Mouse (Mus musculus) hindbrain, embryonic 12.5 days (tissue): ENCODE results near the gene Scaf1. TPM values are rescaled to one million over a fixed set of nuclear protein-coding genes. Genes with fewer than 3 reads are reported as not detected.

Experiments used
- ATAC-seq: fragments of 200-750 bp; cut with Nextera tagmentation; 2 replicates; pipeline ENCODE4 v1.8.0; 2017; ENCODE audit warnings: moderate TSS enrichment; ENCODE audit not compliant: low FRiP score
- H3K27ac ChIP-seq: fragments of 300-500 bp; sonication (generic); 2 replicates; pipeline ENCODE4 v1.5.1; 2016; ENCODE audit warnings: mild to moderate bottlenecking
- H3K27me3 ChIP-seq: fragments of 300-500 bp; sonication (generic); 2 replicates; pipeline ENCODE4 v1.6.1; 2016; ENCODE audit warnings: mild to moderate bottlenecking
- H3K36me3 ChIP-seq: fragments of 300-500 bp; sonication (generic); 2 replicates; pipeline ENCODE4 v1.6.1; 2016; ENCODE audit warnings: mild to moderate bottlenecking
- H3K4me1 ChIP-seq: fragments of 300-500 bp; sonication (generic); 2 replicates; pipeline ENCODE4 v1.6.1; 2016
- H3K4me2 ChIP-seq: fragments of 300-500 bp; sonication (generic); replicated peaks from 2 replicates; pipeline ENCODE4 v1.6.1; 2016; ENCODE audit warnings: mild to moderate bottlenecking
- H3K4me3 ChIP-seq: fragments of 300-500 bp; sonication (generic); 2 replicates; pipeline ENCODE4 v1.5.1; 2016; ENCODE audit warnings: mild to moderate bottlenecking
- H3K9ac ChIP-seq: fragments of 300-500 bp; sonication (generic); 2 replicates; pipeline ENCODE4 v1.6.1; 2016; ENCODE audit warnings: mild to moderate bottlenecking, moderate library complexity
- H3K9me3 ChIP-seq: fragments of 300-500 bp; sonication (generic); replicated peaks from 2 replicates; pipeline ENCODE4 v1.6.1; 2016; ENCODE audit warnings: mild to moderate bottlenecking
- WGBS: fragments of 180-500 bp; shearing (Covaris S2); methylation state at CpG from one replicate; pipeline ENCODE4 v1.1.7; 2016; 5-methylcytosine and 5-hydroxymethylcytosine counted together
- microRNA-seq: library from miRNA; unstranded; fragments of <30 nt; microRNA quantifications from one replicate; pipeline ENCODE4, GENCODE M21; 2017
- polyA plus RNA-seq: library from polyadenylated mRNA; unstranded; fragments of >200 nt; fragmentation: Nextera tagmentation; extraction: Ambion mirVana; gene quantifications from 2 replicates; pipeline ENCODE4 v1.2.1, GENCODE M21; 2016

Scaf1 gene
- polyA plus RNA-seq, 1 experiment from 2014 or later: 50.6 TPM

DNA sequence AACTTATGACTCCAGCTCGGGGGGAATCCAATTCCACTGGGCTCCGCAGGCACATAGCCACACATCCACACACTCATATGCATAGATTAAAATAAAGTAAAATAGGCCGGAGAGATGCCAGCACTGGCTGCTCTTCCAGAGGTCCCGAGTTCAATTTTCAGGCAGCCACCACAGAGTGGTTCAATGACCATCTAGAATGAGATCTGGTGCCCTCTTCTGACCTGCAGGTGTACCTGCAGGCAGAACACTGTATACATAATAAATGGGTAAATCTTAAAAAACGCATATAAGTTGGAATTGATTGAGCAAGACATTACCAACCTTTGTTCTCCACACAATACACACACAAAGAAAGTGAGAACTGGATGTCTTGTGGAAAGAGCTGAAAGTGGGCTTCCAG, 60.5 kb downstream of the Scaf1 start:
- no peak overlapping the region for H3K9ac ChIP-seq

DNA sequence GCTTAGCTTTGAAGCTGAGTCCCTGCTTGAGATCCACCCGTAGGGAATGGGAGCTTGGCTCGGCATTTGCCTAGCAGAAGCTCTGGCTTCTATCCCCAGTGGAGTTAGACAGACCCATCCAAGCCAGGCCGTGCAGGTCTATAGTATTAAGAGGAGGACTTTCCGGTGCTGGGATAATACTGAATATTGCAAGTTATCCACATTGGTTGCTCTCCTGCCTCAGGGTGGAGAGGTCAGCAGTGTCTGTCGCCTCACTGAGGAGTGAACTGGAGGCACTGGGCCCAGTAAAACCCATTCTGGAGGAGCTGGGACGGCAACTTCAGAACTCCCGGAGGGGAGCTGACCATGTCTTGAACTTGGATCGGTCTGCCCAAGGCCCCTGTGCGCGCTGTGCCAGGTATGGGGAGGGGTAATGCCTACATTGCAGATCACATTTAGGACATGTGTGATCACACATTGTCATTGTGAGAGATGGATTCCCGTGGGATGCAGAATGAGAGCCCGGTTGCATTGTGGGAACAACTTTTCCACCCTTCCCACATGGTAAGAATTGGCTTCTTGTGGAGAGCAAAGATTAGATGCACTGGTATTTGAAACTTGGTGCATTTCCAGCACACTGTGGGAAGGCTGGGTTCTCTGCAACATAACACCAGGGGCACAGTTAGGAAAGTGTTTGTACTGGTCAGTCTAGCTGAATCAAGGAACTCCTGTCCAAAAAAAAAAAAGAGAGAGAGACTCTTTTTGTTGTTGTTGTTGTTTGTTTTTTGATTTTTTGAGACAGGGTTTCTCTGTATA, 61.9 kb downstream of the Scaf1 start:
- 81% methylated on average over 12 of the region's 12 CpGs for WGBS

More for the DNA sequence above, 60.5 kb downstream of the Scaf1 start:
- Histone ChIP-seq H3K27ac (no peak overlapping the region), H3K36me3 (peaks cover 16% of the 10 kb centered on the region), H3K27me3 (peaks cover 20% of the 10 kb centered on the region), H3K4me1 (peaks cover 14% of the 10 kb centered on the region; the same call in 1 of the 2 replicates), H3K4me2 (no peak overlapping the region), H3K4me3 (no peak overlapping the region), H3K9me3 (no peaks in the 10 kb centered on the region)
- 55% methylated on average over 5 of the region's 5 CpGs for WGBS
- no peak for ATAC-seq

DNA sequence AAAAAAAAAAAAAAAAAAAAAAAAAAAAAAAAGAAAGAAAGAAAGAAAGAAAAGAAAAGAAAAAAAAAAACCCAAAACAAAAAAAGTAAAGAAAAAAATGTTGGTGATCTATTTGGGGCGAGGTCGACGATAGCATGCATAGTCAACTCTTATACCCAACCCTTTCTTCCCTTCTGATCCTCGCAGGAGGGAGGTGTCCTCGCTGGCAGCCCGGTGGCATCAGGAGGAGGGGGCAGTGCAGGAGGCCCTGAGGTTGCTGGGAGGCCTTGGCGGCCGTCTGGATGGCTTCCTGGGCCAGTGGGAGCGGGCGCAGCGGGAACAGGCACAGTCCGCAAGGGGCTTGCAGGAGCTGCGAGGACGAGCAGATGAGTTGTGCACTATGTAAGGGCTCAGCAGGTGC, 62.6 kb downstream of the Scaf1 start:
- no peak overlapping the region for H3K9ac ChIP-seq
- peaks cover 14% of the 10 kb centered on the region; the same call in 1 of the 2 replicates for H3K4me1 ChIP-seq
- H3K9me3 ChIP-seq: no peaks in the 10 kb centered on the region
- H3K27ac ChIP-seq: no peak overlapping the region
- H3K4me2 ChIP-seq: no peak overlapping the region
- no peak overlapping the region for H3K4me3 ChIP-seq
- 58% methylated on average over 14 of the region's 14 CpGs for WGBS
- no peaks in the 10 kb centered on the region for H3K36me3 ChIP-seq
- ATAC-seq: no peak
- H3K27me3 ChIP-seq: peaks cover 36% of the 10 kb centered on the region

More for the DNA sequence above, 61.9 kb downstream of the Scaf1 start:
- Histone ChIP-seq H3K9ac (no peak overlapping the region), H3K4me2 (no peak overlapping the region), H3K4me1 (peaks cover 14% of the 10 kb centered on the region; the same call in 1 of the 2 replicates), H3K36me3 (0 out of 2 replicates have a peak, but pooled peaks cover 4% of the 10 kb centered on the region), H3K27me3 (peaks cover 33% of the 10 kb centered on the region), H3K9me3 (no peaks in the 10 kb centered on the region), H3K27ac (no peak overlapping the region), H3K4me3 (no peak overlapping the region)
- no peak for ATAC-seq

Small RNA genes within 50 kb of the gene (microRNA-seq; reads per million reads assigned to microRNA genes)
- gene Mir7054: 0.81 reads per million

Other genes with a start within 250 kb of the Scaf1 start
- gene Nup62, start 200.3 kb downstream of the Scaf1 start, polyA plus RNA-seq: 69.8 and 73.9 TPM in 2 replicates
- gene Il4i1, start 200.0 kb downstream of the Scaf1 start, polyA plus RNA-seq: 1.8 and 2.5 TPM in 2 replicates
- gene Atf5, start 199.7 kb downstream of the Scaf1 start, polyA plus RNA-seq: 3.9 and 4.6 TPM in 2 replicates
- 99.3 and 101 TPM in 2 replicates for gene Akt1s1, start 167.4 kb downstream of the Scaf1 start, polyA plus RNA-seq
- gene Tbc1d17, start 167.3 kb downstream of the Scaf1 start, polyA plus RNA-seq: 103 and 110 TPM in 2 replicates
- gene Pnkp, start 159.2 kb downstream of the Scaf1 start, polyA plus RNA-seq: 34.7 and 35.1 TPM in 2 replicates
- 606 and 662 TPM in 2 replicates for gene Ptov1, start 146.6 kb downstream of the Scaf1 start, polyA plus RNA-seq
- gene Med25, start 123.7 kb downstream of the Scaf1 start, polyA plus RNA-seq: 153 and 155 TPM in 2 replicates
- gene Fuz, start 120.3 kb downstream of the Scaf1 start, polyA plus RNA-seq: 19.1 and 22.7 TPM in 2 replicates
- gene Ap2a1, start 86.9 kb downstream of the Scaf1 start, polyA plus RNA-seq: 103 and 107 TPM in 2 replicates
- not detected in 2 replicates for gene Tsks, start 73.2 kb downstream of the Scaf1 start, polyA plus RNA-seq
- 42.8 and 44.2 TPM in 2 replicates for gene Cpt1c, start 41.5 kb downstream of the Scaf1 start, polyA plus RNA-seq
- gene Prmt1, start 29.8 kb downstream of the Scaf1 start, polyA plus RNA-seq: 551 and 566 TPM in 2 replicates
- gene Irf3, start 18.7 kb downstream of the Scaf1 start, polyA plus RNA-seq: 62.7 and 74.3 TPM in 2 replicates
- gene Bcl2l12, start 17.7 kb downstream of the Scaf1 start, polyA plus RNA-seq: 46.7 and 46.8 TPM in 2 replicates
- gene Rras, start 1.6 kb upstream of the Scaf1 start, polyA plus RNA-seq: 22.6 and 23.2 TPM in 2 replicates
- 10.9 and 14.0 TPM in 2 replicates for gene Prr12, start 36.5 kb upstream of the Scaf1 start, polyA plus RNA-seq
- gene Nosip, start 46.1 kb upstream of the Scaf1 start, polyA plus RNA-seq: 55.9 and 60.0 TPM in 2 replicates
- gene Prrg2, start 46.3 kb upstream of the Scaf1 start, polyA plus RNA-seq: 17.8 and 18.0 TPM in 2 replicates
- 177 and 180 TPM in 2 replicates for gene Rcn3, start 75.9 kb upstream of the Scaf1 start, polyA plus RNA-seq
- gene Fcgrt, start 87.5 kb upstream of the Scaf1 start, polyA plus RNA-seq: 20.2 and 21.0 TPM in 2 replicates
- 982 and 1,135 TPM in 2 replicates for gene Rps11, start 108.1 kb upstream of the Scaf1 start, polyA plus RNA-seq
- gene Rpl13a, start 112.4 kb upstream of the Scaf1 start, polyA plus RNA-seq: 977 and 1,019 TPM in 2 replicates
- 0.31 TPM in 1 of 2 replicates, not detected in the other for gene Gm45713, start 119.9 kb upstream of the Scaf1 start, polyA plus RNA-seq
- 0.52 and 1.6 TPM in 2 replicates for gene Flt3l, start 120.1 kb upstream of the Scaf1 start, polyA plus RNA-seq
- 90.3 and 91.0 TPM in 2 replicates for gene Pih1d1, start 137.9 kb upstream of the Scaf1 start, polyA plus RNA-seq
- 33.4 and 39.8 TPM in 2 replicates for gene Aldh16a1, start 138.2 kb upstream of the Scaf1 start, polyA plus RNA-seq
- 1.1 and 1.2 TPM in 2 replicates for gene Slc17a7, start 147.6 kb upstream of the Scaf1 start, polyA plus RNA-seq
- gene Gfy, start 163.2 kb upstream of the Scaf1 start, polyA plus RNA-seq: not detected in 2 replicates
- not detected in 2 replicates for gene Pth2, start 164.6 kb upstream of the Scaf1 start, polyA plus RNA-seq
- 0.46 and 0.48 TPM in 2 replicates for gene Ccdc155, start 188.5 kb upstream of the Scaf1 start, polyA plus RNA-seq
- 3.0 and 3.4 TPM in 2 replicates for gene Dkkl1, start 195.8 kb upstream of the Scaf1 start, polyA plus RNA-seq
- gene Tead2, start 199.4 kb upstream of the Scaf1 start, polyA plus RNA-seq: 185 and 208 TPM in 2 replicates
- 1.3 and 1.5 TPM in 2 replicates for gene Cd37, start 222.8 kb upstream of the Scaf1 start, polyA plus RNA-seq
- 0.10 and 0.28 TPM in 2 replicates for gene Slc6a16, start 224.7 kb upstream of the Scaf1 start, polyA plus RNA-seq